Mouse (Mus musculus) gonadal fat pad, adult 2 months (tissue): Measurements from ENCODE around the gene Nsrp1. TPM values are rescaled to one million over a fixed set of nuclear protein-coding genes. Genes with fewer than 3 reads are reported as not detected.
A peak's percentile ranks its signal among the peaks of the same experiment; 100 is the strongest.
"Not testable (repeated sequence)": the region's sequence is repeated elsewhere in the genome, so short reads cannot be mapped to it uniquely, and the experiment has no call there.

ENCODE experiments used
- DNase-seq: peaks from one replicate; pipeline ENCODE4 v3.0.0-alpha.2; 2012; ENCODE audit warnings: low read depth
- polyA plus RNA-seq: library from polyadenylated mRNA; depleted of rRNA; stranded (reverse); fragments of >200 nt; gene quantifications from 2 replicates; pipeline ENCODE4 v1.2.3, GENCODE M21; 2012; rRNA removed

The Nsrp1 gene
- polyA plus RNA-seq = 1.1 and 2.3 TPM in 2 replicates

GRCm38 (mm10) chr11:77078273-77079134, at the start of gene Nsrp1:
TSS of gene Nsrp1 (minus strand) at chr11:77078435.
- no peak for DNase-seq

- no peak for DNase-seq
Measured at GRCm38 (mm10) chr11:77111141-77111540, 32.9 kb upstream of the Nsrp1 start.

GRCm38 (mm10) chr11:77108442-77108841, 30.2 kb upstream of the Nsrp1 start:
- DNase-seq = no peak

DNA sequence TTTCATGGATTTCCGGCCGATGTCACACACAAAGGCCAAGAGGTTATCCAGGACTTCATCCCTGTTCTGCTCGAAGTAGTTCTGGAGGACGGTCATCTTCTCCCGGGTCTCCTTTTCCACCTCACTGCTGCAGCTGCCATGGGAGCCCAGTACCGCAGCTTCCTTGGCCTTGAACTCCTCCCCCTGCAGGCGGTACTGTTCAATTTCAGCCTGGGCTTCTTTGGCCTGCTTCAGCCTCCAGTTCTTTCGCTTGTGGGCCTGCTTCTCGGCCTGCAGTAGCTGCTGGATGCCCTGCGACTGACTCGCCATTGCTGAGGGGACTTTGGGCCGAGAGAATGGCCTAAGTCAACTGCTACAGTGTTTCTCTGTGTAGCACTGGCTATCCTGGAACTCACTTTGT, 29.6 kb upstream of the Nsrp1 start:
- not testable (repeated sequence) for DNase-seq

DNA sequence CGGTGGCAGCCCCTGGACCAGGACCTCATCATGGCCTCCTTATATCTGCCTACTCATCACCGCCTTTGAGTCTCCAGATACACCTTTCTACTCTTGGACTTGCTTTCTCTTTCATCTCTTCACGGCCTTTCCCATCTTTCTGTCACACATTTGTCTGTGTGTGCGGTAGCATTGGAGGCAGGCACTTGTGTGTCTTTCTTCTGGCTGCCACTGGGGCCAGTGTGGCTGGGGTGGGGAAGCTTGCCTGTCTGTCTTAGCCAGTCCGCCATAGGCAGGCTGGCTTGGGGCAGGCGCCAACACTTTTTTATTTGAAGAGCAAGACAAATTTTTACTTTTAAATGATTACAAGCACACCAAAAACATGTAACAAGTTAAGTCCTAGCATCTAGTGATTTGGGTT, 28.7 kb upstream of the Nsrp1 start:
- DNase-seq = no peak

DNA sequence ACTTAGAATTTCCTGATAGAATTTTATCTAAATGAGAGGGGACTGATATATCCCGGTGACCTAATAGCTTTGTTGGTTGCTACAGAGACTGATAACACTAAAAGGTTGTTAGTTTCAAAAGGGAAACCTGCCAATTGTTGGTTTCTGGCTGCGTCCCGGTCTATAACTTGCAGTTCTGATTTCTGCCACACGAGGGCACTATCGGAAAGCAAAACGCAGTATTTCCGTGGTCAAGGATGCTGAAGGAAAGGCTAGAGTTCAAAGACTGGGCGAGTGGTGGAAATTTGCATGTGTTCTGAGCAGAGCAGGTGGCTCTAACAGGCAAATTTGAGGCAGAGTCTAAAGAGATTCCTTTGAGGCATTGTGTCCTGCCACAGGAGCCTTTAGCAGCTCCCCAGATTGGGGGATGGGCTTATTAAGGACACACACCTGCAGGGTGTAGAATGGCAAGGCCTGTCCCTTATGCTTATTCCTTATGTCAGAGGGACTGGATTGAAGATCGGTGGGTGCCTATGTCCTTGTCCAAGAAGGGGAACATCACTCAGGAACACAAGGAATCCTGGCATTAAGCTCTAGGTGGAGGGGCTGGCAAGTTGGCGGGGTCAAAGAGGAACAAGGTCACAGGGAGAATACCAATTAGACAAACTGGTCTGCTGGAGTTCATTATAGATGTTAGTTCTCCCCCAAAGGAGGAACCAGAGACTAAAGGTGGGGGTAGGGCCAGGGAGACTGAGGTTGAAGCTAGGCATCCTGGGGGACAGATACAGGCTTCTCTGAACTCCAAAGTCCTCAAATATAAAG, 22.1 kb upstream of the Nsrp1 start:
- DNase-seq = no peak

DNA sequence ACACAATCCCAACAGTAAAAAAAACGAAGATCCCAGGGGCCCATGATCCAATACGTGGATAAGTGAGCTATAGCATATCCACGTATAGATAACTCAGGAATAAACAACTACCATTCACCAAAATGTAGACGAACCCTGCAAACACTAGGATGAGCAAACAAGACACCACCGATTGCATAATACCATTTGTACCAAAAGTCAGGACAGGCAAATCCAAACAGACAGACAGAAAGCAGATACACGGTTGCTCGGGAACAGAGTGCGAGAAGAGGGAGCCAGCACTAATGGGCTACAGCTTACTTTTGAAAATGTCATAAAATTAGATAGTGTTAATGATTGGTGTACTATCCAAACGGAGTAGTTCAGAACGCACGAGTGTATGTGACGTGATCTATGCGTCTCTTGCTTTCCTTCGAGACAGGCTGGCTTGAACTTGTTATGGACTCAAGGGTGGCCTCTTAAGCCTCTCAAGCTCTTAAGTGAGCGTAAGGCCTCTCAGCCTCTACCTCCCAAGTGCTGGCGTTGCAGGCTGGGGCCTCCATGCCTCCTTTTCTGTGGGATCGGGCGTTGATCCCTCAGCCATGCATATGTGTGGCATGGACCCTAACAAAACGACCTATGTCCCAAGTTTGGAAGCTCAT, 20.2 kb upstream of the Nsrp1 start:
- DNase-seq = no peak

- no peak for DNase-seq
Measured at GRCm38 (mm10) chr11:77096991-77097390, 18.8 kb upstream of the Nsrp1 start.

GRCm38 (mm10) chr11:77096581-77096980, 18.3 kb upstream of the Nsrp1 start:
- DNase-seq = no peak

GRCm38 (mm10) chr11:77095206-77095605, 17.0 kb upstream of the Nsrp1 start:
- DNase-seq = no peak

GRCm38 (mm10) chr11:77094136-77094535, 15.9 kb upstream of the Nsrp1 start:
- DNase-seq = no peak

DNA sequence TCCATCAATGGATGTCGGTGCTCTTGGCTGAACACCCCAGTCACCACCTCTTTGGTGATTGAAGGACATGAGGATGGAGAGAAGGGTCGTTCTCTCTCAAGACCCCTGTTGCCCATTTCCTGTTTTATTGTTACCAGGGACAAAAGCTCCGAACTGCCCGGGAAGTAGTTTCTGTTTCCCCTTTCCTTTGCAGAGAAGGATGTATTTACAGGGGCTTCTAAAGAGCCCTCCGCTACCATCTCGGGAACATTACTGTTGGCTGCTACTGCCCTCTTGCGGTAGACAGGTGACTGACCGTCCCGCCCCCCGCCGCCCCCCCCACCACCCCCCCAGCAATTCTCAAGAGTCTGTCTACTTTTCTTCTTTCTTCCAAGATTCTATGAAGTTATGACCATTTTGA, 15.0 kb upstream of the Nsrp1 start:
- DNase-seq = no peak

- DNase-seq = no peak
Measured at GRCm38 (mm10) chr11:77089162-77089561, 10.9 kb upstream of the Nsrp1 start.

GRCm38 (mm10) chr11:77087004-77087403, 8.8 kb upstream of the Nsrp1 start:
- DNase-seq = no peak

- peak; percentile 55 for DNase-seq
Measured at GRCm38 (mm10) chr11:77084001-77084682, 5.9 kb upstream of the Nsrp1 start.

- peak; percentile 89 for DNase-seq
Measured at GRCm38 (mm10) chr11:77079361-77079760, 1.1 kb upstream of the Nsrp1 start.

- no peak for DNase-seq
Measured at GRCm38 (mm10) chr11:77077792-77078191, 443 bp downstream of the Nsrp1 start.

DNA sequence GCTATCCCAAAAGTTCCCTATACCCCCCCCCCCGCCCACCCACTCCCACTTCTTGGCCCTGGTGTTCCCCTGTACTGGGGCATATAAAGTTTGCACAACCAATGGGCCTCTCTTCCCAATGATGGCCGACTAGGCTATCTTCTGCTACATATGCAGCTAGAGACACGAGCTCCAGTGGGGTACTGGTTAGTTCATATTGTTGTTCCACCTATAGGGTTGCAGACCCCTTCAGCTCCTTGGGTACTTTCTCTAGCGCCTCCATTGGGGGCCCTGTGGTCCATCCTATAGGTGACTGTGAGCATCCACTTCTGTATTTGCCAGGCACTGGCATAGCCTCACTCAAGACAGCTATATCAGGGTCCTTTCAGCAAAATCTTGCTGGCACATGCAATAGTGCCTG, 904 bp downstream of the Nsrp1 start:
- not testable (repeated sequence) for DNase-seq

GRCm38 (mm10) chr11:77070721-77071120, 7.5 kb downstream of the Nsrp1 start:
- no peak for DNase-seq

- DNase-seq = no peak
Measured at GRCm38 (mm10) chr11:77068825-77069224, 9.4 kb downstream of the Nsrp1 start.

- no peak for DNase-seq
Measured at GRCm38 (mm10) chr11:77063406-77063805, 14.8 kb downstream of the Nsrp1 start.

DNA sequence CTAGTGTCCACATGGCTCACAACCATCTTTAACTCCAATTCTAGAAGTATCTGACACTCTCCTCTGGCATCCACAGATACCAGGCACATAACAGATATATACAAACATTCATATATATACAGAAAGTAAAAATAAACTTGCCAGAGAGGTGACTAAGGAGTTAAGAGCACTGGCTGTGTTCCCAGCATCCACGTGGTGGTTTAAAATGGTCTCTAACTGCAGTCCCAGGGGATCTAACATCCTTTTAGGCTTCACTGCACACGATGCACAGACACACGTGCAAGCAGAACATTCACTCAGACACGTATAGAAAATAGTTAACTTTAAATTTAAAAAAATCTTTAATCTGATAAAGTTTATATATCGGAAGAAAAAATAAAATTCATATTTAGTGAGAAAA, 16.3 kb downstream of the Nsrp1 start:
- no peak for DNase-seq
